Mouse (Mus musculus): ENCODE results near the gene Espn. TPM values are rescaled to one million over a fixed set of nuclear protein-coding genes. Genes with fewer than 3 reads are reported as not detected.

Espn gene
- polyA plus RNA-seq, 1 experiment from 2014 or later, result 10.5 TPM

- H3K27ac ChIP-seq (ENCODE audit: low read length), result 0 out of 2 replicates have a peak overlapping the region, but pooled peaks have one; percentile 15
- H3K9me3 ChIP-seq (ENCODE audit: control insufficient read depth, low read depth, low read length), result no peaks in the 10 kb centered on the region
- H3K4me3 ChIP-seq (ENCODE audit: low read depth, low read length), result peak overlapping the region; percentile 37
- no peaks in the 10 kb centered on the region for H3K36me3 ChIP-seq (ENCODE audit: control insufficient read depth, insufficient read depth, low read length)
- peaks cover 9% of the 10 kb centered on the region; the same call in 1 of the 2 replicates for H3K4me1 ChIP-seq (ENCODE audit: control insufficient read depth, insufficient read depth, low read length)
- peak; percentile 73 for ATAC-seq (ENCODE audit: insufficient number of reproducible peaks, insufficient read depth, low FRiP score, low read depth)
- H3K9ac ChIP-seq (replicated peaks; ENCODE audit: low read depth, low read length), result peak overlapping the region; percentile 30; the same call in 1 of the 2 replicates
- WGBS, result 1% methylated on average over 79 of the region's 85 CpGs
- peak overlapping the region; percentile 76 for H3K4me2 ChIP-seq (replicated peaks; ENCODE audit: low read depth, low read length)
- peaks cover 75% of the 10 kb centered on the region for H3K27me3 ChIP-seq (ENCODE audit: control insufficient read depth, insufficient read depth, low read length)
Observed at GRCm38 (mm10) chr4:152130771-152131653, 21.2 kb downstream of the Espn start.

- ATAC-seq (ENCODE audit: insufficient number of reproducible peaks, insufficient read depth, low FRiP score, low read depth), result no peak
- Histone ChIP-seq H3K4me3 (ENCODE audit: low read depth, low read length) (no peak overlapping the region), H3K27ac (ENCODE audit: low read length) (no peak overlapping the region), H3K4me1 (ENCODE audit: control insufficient read depth, insufficient read depth, low read length) (peaks cover 12% of the 10 kb centered on the region; the same call in 1 of the 2 replicates), H3K27me3 (ENCODE audit: control insufficient read depth, insufficient read depth, low read length) (peaks cover 88% of the 10 kb centered on the region), H3K9me3 (ENCODE audit: control insufficient read depth, low read depth, low read length) (no peaks in the 10 kb centered on the region), H3K36me3 (ENCODE audit: control insufficient read depth, insufficient read depth, low read length) (no peaks in the 10 kb centered on the region), H3K9ac (replicated peaks; ENCODE audit: low read depth, low read length) (no peak overlapping the region), H3K4me2 (replicated peaks; ENCODE audit: low read depth, low read length) (no peak overlapping the region)
- 41% methylated on average over 13 of the region's 13 CpGs for WGBS
Observed at GRCm38 (mm10) chr4:152129395-152129930, 22.7 kb downstream of the Espn start.

- Histone ChIP-seq H3K4me3 (ENCODE audit: low read depth, low read length) (no peak overlapping the region), H3K4me1 (ENCODE audit: control insufficient read depth, insufficient read depth, low read length) (peaks cover 12% of the 10 kb centered on the region; the same call in 1 of the 2 replicates), H3K9ac (replicated peaks; ENCODE audit: low read depth, low read length) (no peak overlapping the region), H3K36me3 (ENCODE audit: control insufficient read depth, insufficient read depth, low read length) (no peaks in the 10 kb centered on the region), H3K4me2 (replicated peaks; ENCODE audit: low read depth, low read length) (no peak overlapping the region), H3K27ac (ENCODE audit: low read length) (no peak overlapping the region), H3K27me3 (ENCODE audit: control insufficient read depth, insufficient read depth, low read length) (peaks cover 91% of the 10 kb centered on the region), H3K9me3 (ENCODE audit: control insufficient read depth, low read depth, low read length) (no peaks in the 10 kb centered on the region)
- no peak for ATAC-seq (ENCODE audit: insufficient number of reproducible peaks, insufficient read depth, low FRiP score, low read depth)
- WGBS, result 71% methylated on average over 5 of the region's 5 CpGs
Observed at GRCm38 (mm10) chr4:152128784-152129183, 23.4 kb downstream of the Espn start.

GRCm38 (mm10) chr4:152127884-152128283 lies 24.3 kb downstream of the Espn start:
- 86% methylated on average over 11 of the region's 11 CpGs for WGBS
- no peak overlapping the region for H3K4me2 ChIP-seq (replicated peaks; ENCODE audit: low read depth, low read length)
- H3K9ac ChIP-seq (replicated peaks; ENCODE audit: low read depth, low read length), result no peak overlapping the region
- peaks cover 93% of the 10 kb centered on the region for H3K27me3 ChIP-seq (ENCODE audit: control insufficient read depth, insufficient read depth, low read length)
- no peaks in the 10 kb centered on the region for H3K36me3 ChIP-seq (ENCODE audit: control insufficient read depth, insufficient read depth, low read length)
- no peak for ATAC-seq (ENCODE audit: insufficient number of reproducible peaks, insufficient read depth, low FRiP score, low read depth)
- H3K27ac ChIP-seq (ENCODE audit: low read length), result no peak overlapping the region
- H3K4me1 ChIP-seq (ENCODE audit: control insufficient read depth, insufficient read depth, low read length), result peaks cover 12% of the 10 kb centered on the region; the same call in 1 of the 2 replicates
- no peaks in the 10 kb centered on the region for H3K9me3 ChIP-seq (ENCODE audit: control insufficient read depth, low read depth, low read length)
- H3K4me3 ChIP-seq (ENCODE audit: low read depth, low read length), result no peak overlapping the region

- WGBS, result 14% methylated on average over 65 of the region's 65 CpGs
- H3K9ac ChIP-seq (replicated peaks; ENCODE audit: low read depth, low read length), result no peak overlapping the region
Observed at GRCm38 (mm10) chr4:152126026-152126920, 25.9 kb downstream of the Espn start.

GRCm38 (mm10) chr4:152125161-152126025 lies 26.8 kb downstream of the Espn start:
- no peaks in the 10 kb centered on the region for H3K9me3 ChIP-seq (ENCODE audit: control insufficient read depth, low read depth, low read length)
- no peaks in the 10 kb centered on the region for H3K36me3 ChIP-seq (ENCODE audit: control insufficient read depth, insufficient read depth, low read length)
- H3K9ac ChIP-seq (replicated peaks; ENCODE audit: low read depth, low read length), result no peak overlapping the region
- ATAC-seq (ENCODE audit: insufficient number of reproducible peaks, insufficient read depth, low FRiP score, low read depth), result no peak
- H3K27me3 ChIP-seq (ENCODE audit: control insufficient read depth, insufficient read depth, low read length), result peaks cover 81% of the 10 kb centered on the region
- 23% methylated on average over 56 of the region's 56 CpGs for WGBS
- H3K4me2 ChIP-seq (replicated peaks; ENCODE audit: low read depth, low read length), result peak overlapping the region; percentile 27; the same call in 1 of the 2 replicates
- no peak overlapping the region for H3K27ac ChIP-seq (ENCODE audit: low read length)
- peaks cover 13% of the 10 kb centered on the region for H3K4me1 ChIP-seq (ENCODE audit: control insufficient read depth, insufficient read depth, low read length)
- H3K4me3 ChIP-seq (ENCODE audit: low read depth, low read length), result peak overlapping the region; percentile 17

More at GRCm38 (mm10) chr4:152126026-152126920, 25.9 kb downstream of the Espn start:
- no peaks in the 10 kb centered on the region for H3K36me3 ChIP-seq (ENCODE audit: control insufficient read depth, insufficient read depth, low read length)
- no peak overlapping the region for H3K27ac ChIP-seq (ENCODE audit: low read length)
- H3K4me1 ChIP-seq (ENCODE audit: control insufficient read depth, insufficient read depth, low read length), result peaks cover 11% of the 10 kb centered on the region; the same call in 1 of the 2 replicates
- H3K27me3 ChIP-seq (ENCODE audit: control insufficient read depth, insufficient read depth, low read length), result peaks cover 84% of the 10 kb centered on the region
- no peak for ATAC-seq (ENCODE audit: insufficient number of reproducible peaks, insufficient read depth, low FRiP score, low read depth)
- no peaks in the 10 kb centered on the region for H3K9me3 ChIP-seq (ENCODE audit: control insufficient read depth, low read depth, low read length)
- peak overlapping the region; percentile 17 for H3K4me3 ChIP-seq (ENCODE audit: low read depth, low read length)
- peak overlapping the region; percentile 27; the same call in 1 of the 2 replicates for H3K4me2 ChIP-seq (replicated peaks; ENCODE audit: low read depth, low read length)

- no peaks in the 10 kb centered on the region for H3K36me3 ChIP-seq (ENCODE audit: control insufficient read depth, insufficient read depth, low read length)
- H3K9ac ChIP-seq (replicated peaks; ENCODE audit: low read depth, low read length), result no peak overlapping the region
- H3K4me1 ChIP-seq (ENCODE audit: control insufficient read depth, insufficient read depth, low read length), result peaks cover 21% of the 10 kb centered on the region
- no peak for ATAC-seq (ENCODE audit: insufficient number of reproducible peaks, insufficient read depth, low FRiP score, low read depth)
- no peaks in the 10 kb centered on the region for H3K9me3 ChIP-seq (ENCODE audit: control insufficient read depth, low read depth, low read length)
- WGBS, result 42% methylated on average over 13 of the region's 13 CpGs
- H3K27ac ChIP-seq (ENCODE audit: low read length), result no peak overlapping the region
- H3K4me3 ChIP-seq (ENCODE audit: low read depth, low read length), result no peak overlapping the region
- H3K4me2 ChIP-seq (replicated peaks; ENCODE audit: low read depth, low read length), result no peak overlapping the region
- peaks cover 82% of the 10 kb centered on the region for H3K27me3 ChIP-seq (ENCODE audit: control insufficient read depth, insufficient read depth, low read length)
Observed at GRCm38 (mm10) chr4:152124361-152124961, 27.7 kb downstream of the Espn start.
